9 mouse cellular contexts compared by ENCODE assay signal in the genomic region with DNA sequence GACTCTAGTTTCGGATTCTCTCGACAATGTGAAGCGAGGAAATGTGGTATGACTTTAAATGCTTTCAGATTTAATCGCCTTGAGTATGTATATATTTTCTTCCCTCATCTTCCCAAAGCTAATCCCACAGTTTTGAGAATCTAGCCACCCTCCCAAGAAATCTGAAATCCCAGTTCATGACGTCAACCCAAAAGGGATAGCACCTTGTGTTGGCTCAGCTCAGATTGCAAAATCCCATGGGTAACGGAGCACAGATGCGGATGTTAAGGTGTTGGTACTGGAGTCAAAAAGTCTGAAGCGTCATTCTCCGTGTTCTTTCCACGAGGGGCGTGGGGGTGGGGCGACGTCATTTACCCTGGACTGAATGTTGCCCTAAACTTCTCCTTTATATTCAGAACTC. TPM values are rescaled to one million over a fixed set of nuclear protein-coding genes. Genes with fewer than 3 reads are reported as not detected.
DNase-seq lines count a peak whose midpoint lies in the region; ATAC-seq and TF ChIP-seq lines count a peak whose summit lies in the region.
"Had no signal": no experiment of that assay in that cellular context is flagged by ENCODE, and none has a peak within 500 bp of the region (broad histone marks: within the 10 kb centered on the region; RNA-seq: fewer than 3 reads in every experiment).

No protein-coding gene starts in this region.

- no peak overlapping the region for H3K9ac ChIP-seq in hindbrain, embryonic 11.5 days (ENCODE audit: low read depth, low read length)
- H3K9ac ChIP-seq in embryonic facial prominence, embryonic 12.5 days: no peak overlapping the region
- H3K9ac ChIP-seq in hindbrain, postnatal 0 days (replicated peaks; ENCODE audit: low read length): peak overlapping the region; percentile 65
- no peak overlapping the region for H3K9ac ChIP-seq in midbrain, embryonic 16.5 days (ENCODE audit: low read depth, low read length)

- no peak overlapping the region for H3K27ac ChIP-seq in hindbrain, embryonic 10.5 days
- no peak overlapping the region for H3K27ac ChIP-seq in hindbrain, embryonic 11.5 days (ENCODE audit: low read depth, low read length)
- H3K27ac ChIP-seq in embryonic facial prominence, embryonic 12.5 days: no peak overlapping the region
- no peak overlapping the region for H3K27ac ChIP-seq in hindbrain, postnatal 0 days
- H3K27ac ChIP-seq in midbrain, embryonic 16.5 days (ENCODE audit: low read length): no peak overlapping the region

- ATAC-seq in hindbrain, embryonic 11.5 days (ENCODE audit: low FRiP score): no peak
- ATAC-seq in embryonic facial prominence, embryonic 12.5 days (ENCODE audit: insufficient number of reproducible peaks, insufficient read depth, low FRiP score, low TSS enrichment): no peak
- ATAC-seq in hindbrain, postnatal 0 days: no peak
- no peak; the same call in 1 of the 2 replicates for ATAC-seq in midbrain, embryonic 16.5 days
- no peak for ATAC-seq in megakaryocyte, adult 5-6 weeks (ENCODE audit: poor library complexity, severe bottlenecking)

- H3K27me3 ChIP-seq in hindbrain, embryonic 10.5 days (ENCODE audit: insufficient read depth, poor library complexity, severe bottlenecking): peaks cover 92% of the 10 kb centered on the region
- peaks cover 49% of the 10 kb centered on the region for H3K27me3 ChIP-seq in hindbrain, embryonic 11.5 days (ENCODE audit: control insufficient read depth, insufficient read depth, low read length)
- H3K27me3 ChIP-seq in embryonic facial prominence, embryonic 12.5 days: peaks cover 65% of the 10 kb centered on the region
- H3K27me3 ChIP-seq in hindbrain, postnatal 0 days (ENCODE audit: insufficient read depth, low read length): peaks cover 7% of the 10 kb centered on the region
- H3K27me3 ChIP-seq in midbrain, embryonic 16.5 days (ENCODE audit: control insufficient read depth, insufficient read depth, low read depth, low read length): peaks cover 30% of the 10 kb centered on the region

- no peaks in the 10 kb centered on the region for H3K9me3 ChIP-seq in hindbrain, embryonic 10.5 days
- no peaks in the 10 kb centered on the region for H3K9me3 ChIP-seq in hindbrain, embryonic 11.5 days (ENCODE audit: control insufficient read depth, low read length)
- no peaks in the 10 kb centered on the region for H3K9me3 ChIP-seq in embryonic facial prominence, embryonic 12.5 days
- H3K9me3 ChIP-seq in hindbrain, postnatal 0 days (ENCODE audit: low read length): no peaks in the 10 kb centered on the region
- H3K9me3 ChIP-seq in midbrain, embryonic 16.5 days (replicated peaks; ENCODE audit: control insufficient read depth, low read length, poor library complexity, severe bottlenecking): no peaks in the 10 kb centered on the region

- peak overlapping the region; percentile 61 for H3K4me3 ChIP-seq in hindbrain, embryonic 10.5 days
- H3K4me3 ChIP-seq in hindbrain, embryonic 11.5 days (ENCODE audit: low read depth, low read length): no peak overlapping the region
- H3K4me3 ChIP-seq in embryonic facial prominence, embryonic 12.5 days: peak overlapping the region; percentile 61
- H3K4me3 ChIP-seq in hindbrain, postnatal 0 days (ENCODE audit: low read length): peak overlapping the region; percentile 62
- peak overlapping the region; percentile 58 for H3K4me3 ChIP-seq in midbrain, embryonic 16.5 days (ENCODE audit: low read depth, low read length)

- no peaks in the 10 kb centered on the region for H3K36me3 ChIP-seq in hindbrain, embryonic 10.5 days
- no peaks in the 10 kb centered on the region for H3K36me3 ChIP-seq in hindbrain, embryonic 11.5 days (ENCODE audit: control insufficient read depth, insufficient read depth, low read length)
- no peaks in the 10 kb centered on the region for H3K36me3 ChIP-seq in embryonic facial prominence, embryonic 12.5 days
- H3K36me3 ChIP-seq in hindbrain, postnatal 0 days (ENCODE audit: insufficient read depth, low read length): no peaks in the 10 kb centered on the region
- H3K36me3 ChIP-seq in midbrain, embryonic 16.5 days (ENCODE audit: control insufficient read depth, insufficient read depth, low read length): no peaks in the 10 kb centered on the region

- no peak for TF ChIP-seq CTCF in hindbrain, postnatal 0 days (IDR thresholded peaks at IDR 0.05; ENCODE audit: low read depth)

- no peak overlapping the region for H3K4me2 ChIP-seq in hindbrain, embryonic 11.5 days (replicated peaks; ENCODE audit: low read depth, low read length)
- peak overlapping the region; percentile 99 for H3K4me2 ChIP-seq in embryonic facial prominence, embryonic 12.5 days (replicated peaks)
- peak overlapping the region; percentile 89 for H3K4me2 ChIP-seq in hindbrain, postnatal 0 days (ENCODE audit: low read depth, low read length)
- peak overlapping the region; percentile 92 for H3K4me2 ChIP-seq in midbrain, embryonic 16.5 days (ENCODE audit: low read length)

- peaks cover 33% of the 10 kb centered on the region for H3K4me1 ChIP-seq in hindbrain, embryonic 10.5 days (replicated peaks)
- H3K4me1 ChIP-seq in hindbrain, embryonic 11.5 days (replicated peaks; ENCODE audit: control insufficient read depth, insufficient read depth, low read length): peaks cover 16% of the 10 kb centered on the region
- peaks cover 31% of the 10 kb centered on the region for H3K4me1 ChIP-seq in embryonic facial prominence, embryonic 12.5 days
- peaks cover 6% of the 10 kb centered on the region for H3K4me1 ChIP-seq in hindbrain, postnatal 0 days (ENCODE audit: insufficient read depth, low read length)
- peaks cover 25% of the 10 kb centered on the region for H3K4me1 ChIP-seq in midbrain, embryonic 16.5 days (ENCODE audit: control insufficient read depth, insufficient read depth, low read length)

- DNase-seq in hindbrain, embryonic 10.5 days (ENCODE audit: low spot score): no peak
- DNase-seq in hindbrain, embryonic 11.5 days (ENCODE audit: low spot score): no peak
- DNase-seq in hindbrain, postnatal 0 days (ENCODE audit: low spot score): no peak
- DNase-seq in cerebellum, postnatal 36 days: no peak
- DNase-seq in cerebellum, adult 11-12 months: no peak
- DNase-seq: adrenal gland, postnatal 14 days had no signal

- 34% methylated on average over 13 of the region's 13 CpGs for WGBS in hindbrain, embryonic 10.5 days
- WGBS in hindbrain, embryonic 11.5 days: 35% methylated on average over 13 of the region's 13 CpGs
- WGBS in embryonic facial prominence, embryonic 12.5 days: 19% methylated on average over 13 of the region's 13 CpGs
- WGBS in hindbrain, postnatal 0 days: 32% methylated on average over 13 of the region's 13 CpGs
- WGBS in midbrain, embryonic 16.5 days: 33% methylated on average over 13 of the region's 13 CpGs

RNA-seq across cellular contexts. Expression of gene Adrb1, which starts 1.1 kb away (rescaled TPM):
- polyA plus RNA-seq in hindbrain, embryonic 10.5 days (2016; fragmentation: Nextera tagmentation; extraction: Ambion mirVana): 0.09 and 0.21 TPM in 2 replicates
- polyA plus RNA-seq in hindbrain, embryonic 11.5 days (2014; fragmentation: Nextera tagmentation; extraction: Ambion mirVana): 0.11 and 0.17 TPM in 2 replicates
- polyA plus RNA-seq in embryonic facial prominence, embryonic 12.5 days (2016; fragmentation: Nextera tagmentation; extraction: Ambion mirVana): 1.2 and 1.5 TPM in 2 replicates
- 3.2 and 7.0 TPM in 2 replicates for total RNA-seq in hindbrain, postnatal 0 days (2014; rRNA removed)
- polyA plus RNA-seq in hindbrain, postnatal 0 days (2015; fragmentation: Nextera tagmentation; extraction: Ambion mirVana): 1.7 and 2.1 TPM in 2 replicates
- polyA plus RNA-seq in midbrain, embryonic 16.5 days (2015; fragmentation: Nextera tagmentation; extraction: Ambion mirVana): 1.0 and 1.3 TPM in 2 replicates
- 0.09 and 0.11 TPM in 2 replicates for total RNA-seq in megakaryocyte, adult 5-6 weeks (2015)
- 0.07 and 0.16 TPM in 2 replicates for total RNA-seq in megakaryocyte, adult 5-6 weeks (2017)
